Mouse (Mus musculus) CH12.LX (cell line): ENCODE measurements at regions not wholly inside any gene's neighbourhood (a gene's known extent, or its start where the extent isn't known, plus 50 kb on each side); places are given as distances from the start of the nearest gene placed in this dataset.

Experiments used
- DNase-seq: peaks from one replicate; pipeline ENCODE4 v3.0.0-alpha.2; 2013; ENCODE audit errors: extremely low read depth
- H3K27ac ChIP-seq: 2 replicates; pipeline ENCODE4 v1.5.1; 2012; ENCODE audit warnings: low read depth, mild to moderate bottlenecking, control low read depth, moderate library complexity; ENCODE audit not compliant: insufficient read depth
- H3K27me3 ChIP-seq: replicated peaks from 2 replicates; pipeline ENCODE3; 2012; ENCODE audit warnings: inconsistent platforms
- H3K36me3 ChIP-seq, 2 experiments: replicated peaks in 1 of 2; 2 replicates each; pipeline versions ENCODE3 to v1.6.1; 2012; ENCODE audit warnings: inconsistent platforms in 1 of 2, low read length in 1 of 2, mild to moderate bottlenecking in 1 of 2, mixed read lengths in 1 of 2, moderate library complexity in 1 of 2; ENCODE audit not compliant: control insufficient read depth in 1 of 2, insufficient read depth in 1 of 2
- H3K4me1 ChIP-seq, 2 experiments: 2 replicates each; pipeline ENCODE4 v1.6.1; 2012; ENCODE audit warnings: inconsistent platforms in 1 of 2, moderate library complexity in 1 of 2; ENCODE audit not compliant: insufficient read depth in 2 of 2, control insufficient read depth in 1 of 2
- H3K4me2 ChIP-seq: 2 replicates; pipeline ENCODE4 v1.6.1; 2012; ENCODE audit warnings: low read depth, mild to moderate bottlenecking, control low read depth; ENCODE audit not compliant: poor library complexity, insufficient read depth, severe bottlenecking
- H3K4me3 ChIP-seq, 3 experiments: fragments of 150-350 bp in 1 of 3; sonication (generic) in 1 of 3; replicated peaks in 1 of 3; 2 replicates each; pipeline versions ENCODE3 to v1.5.1; 2011 to 2012; ENCODE audit warnings: low read depth in 2 of 3, low read length in 2 of 3, mild to moderate bottlenecking in 2 of 3, moderate library complexity in 2 of 3, control low read depth in 1 of 3, improper control_type of control experiment in 1 of 3, inconsistent platforms in 1 of 3, mixed read lengths in 1 of 3; ENCODE audit not compliant: poor library complexity in 1 of 3
- H3K79me2 ChIP-seq: replicated peaks from 2 replicates; pipeline ENCODE4 v1.6.1; 2012; ENCODE audit warnings: mild to moderate bottlenecking, moderate library complexity; ENCODE audit not compliant: control insufficient read depth, poor library complexity, insufficient read depth, severe bottlenecking; ENCODE audit errors: extremely low read depth
- H3K9ac ChIP-seq: 2 replicates; pipeline ENCODE4 v1.6.1; 2012; ENCODE audit warnings: low read depth, mild to moderate bottlenecking, control low read depth, moderate library complexity; ENCODE audit not compliant: insufficient read depth
- H3K9me3 ChIP-seq: replicated peaks from 2 replicates; pipeline ENCODE3; 2012; ENCODE audit warnings: low read length, inconsistent platforms, mixed read lengths
- BHLHE40 ChIP-seq: IDR thresholded peaks from 2 replicates; pipeline ENCODE4 v1.6.1; 2011; ENCODE audit warnings: mild to moderate bottlenecking, low read depth, low read length, improper control_type of control experiment
- CHD1 ChIP-seq: IDR thresholded peaks from 2 replicates; pipeline ENCODE4 v1.6.1; 2012; ENCODE audit warnings: low read depth, low read length, improper control_type of control experiment, inconsistent platforms
- CHD2 ChIP-seq: IDR thresholded peaks from 2 replicates; pipeline ENCODE4 v1.6.1; 2011; ENCODE audit warnings: low read length, improper control_type of control experiment
- CTCF ChIP-seq, 2 experiments: IDR thresholded peaks in 1 of 2; conservative IDR thresholded peaks in 1 of 2; 2 replicates each; pipeline ENCODE4 v1.5.1; 2011 to 2012; ENCODE audit warnings: low read depth in 2 of 2, low read length in 2 of 2, improper control_type of control experiment in 1 of 2, inconsistent platforms in 1 of 2, mild to moderate bottlenecking in 1 of 2, moderate library complexity in 1 of 2
- EP300 ChIP-seq: IDR thresholded peaks from 2 replicates; pipeline ENCODE4 v1.6.1; 2011; ENCODE audit warnings: low read length, improper control_type of control experiment
- ETS1 ChIP-seq: conservative IDR thresholded peaks from 2 replicates; pipeline ENCODE4 v1.6.1; 2012; ENCODE audit warnings: low read depth, mild to moderate bottlenecking, inconsistent platforms, low read length, improper control_type of control experiment, moderate library complexity
- GABPA ChIP-seq: IDR thresholded peaks from 2 replicates; pipeline ENCODE4 v1.6.1; 2012; ENCODE audit warnings: low read depth, low read length, improper control_type of control experiment, inconsistent platforms; ENCODE audit not compliant: insufficient replicate concordance
- HCFC1 ChIP-seq: IDR thresholded peaks from 2 replicates; pipeline ENCODE4 v1.6.1; 2012; ENCODE audit warnings: low read depth, mild to moderate bottlenecking, inconsistent platforms, low read length, improper control_type of control experiment
- IRF4 ChIP-seq: IDR thresholded peaks from 2 replicates; pipeline ENCODE4 v1.6.1; 2014; ENCODE audit warnings: low read depth, mild to moderate bottlenecking, inconsistent platforms, low read length, improper control_type of control experiment
- KAT2A ChIP-seq: IDR thresholded peaks from 2 replicates; pipeline ENCODE4 v1.6.1; 2012; ENCODE audit warnings: low read length, improper control_type of control experiment, inconsistent platforms; ENCODE audit not compliant: insufficient replicate concordance
- MAX ChIP-seq: IDR thresholded peaks from 2 replicates; pipeline ENCODE4 v1.6.1; 2011; ENCODE audit warnings: low read length, improper control_type of control experiment
- MEF2A ChIP-seq: IDR thresholded peaks from 2 replicates; pipeline ENCODE4 v1.6.1; 2014; ENCODE audit warnings: low read depth, mild to moderate bottlenecking, inconsistent platforms, low read length, improper control_type of control experiment, borderline replicate concordance
- MYC ChIP-seq: IDR thresholded peaks from 2 replicates; pipeline ENCODE4 v1.6.1; 2011; ENCODE audit warnings: low read depth, mild to moderate bottlenecking, improper control_type of control experiment, low read length
- NELFE ChIP-seq: IDR thresholded peaks from 2 replicates; pipeline ENCODE4 v1.6.1; 2011; ENCODE audit warnings: low read depth, low read length, improper control_type of control experiment
- PAX5 ChIP-seq: IDR thresholded peaks from 2 replicates; pipeline ENCODE4 v1.6.1; 2012; ENCODE audit warnings: low read length, inconsistent platforms, mixed read lengths
- POLR2A ChIP-seq: IDR thresholded peaks from 2 replicates; pipeline ENCODE4 v1.6.1; 2011; ENCODE audit warnings: low read depth, mild to moderate bottlenecking, improper control_type of control experiment, low read length
- RAD21 ChIP-seq: IDR thresholded peaks from 2 replicates; pipeline ENCODE4 v1.6.1; 2011; ENCODE audit warnings: low read depth, mild to moderate bottlenecking, low read length, improper control_type of control experiment, moderate library complexity
- SIN3A ChIP-seq: IDR thresholded peaks from 2 replicates; pipeline ENCODE4 v1.6.1; 2012; ENCODE audit warnings: low read length, improper control_type of control experiment, inconsistent platforms
- SMC3 ChIP-seq: IDR thresholded peaks from 2 replicates; pipeline ENCODE4 v1.6.1; 2011; ENCODE audit warnings: low read depth, low read length, improper control_type of control experiment
- TBP ChIP-seq: conservative IDR thresholded peaks from 2 replicates; pipeline ENCODE4 v1.6.1; 2011; ENCODE audit warnings: low read depth, low read length, improper control_type of control experiment
- TCF12 ChIP-seq: IDR thresholded peaks from 2 replicates; pipeline ENCODE4 v1.6.1; 2014; ENCODE audit warnings: low read depth, mild to moderate bottlenecking, inconsistent platforms, low read length, improper control_type of control experiment
- UBTF ChIP-seq: IDR thresholded peaks from 2 replicates; pipeline ENCODE4 v1.6.1; 2012; ENCODE audit warnings: low read depth, mild to moderate bottlenecking, inconsistent platforms, low read length, improper control_type of control experiment, moderate library complexity
- USF2 ChIP-seq: conservative IDR thresholded peaks from 2 replicates; pipeline ENCODE4 v1.6.1; 2011; ENCODE audit warnings: low read depth, low read length, improper control_type of control experiment
- ZKSCAN1 ChIP-seq: IDR thresholded peaks from 2 replicates; pipeline ENCODE4 v1.6.1; 2012; ENCODE audit warnings: low read depth, inconsistent platforms, low read length, improper control_type of control experiment, borderline replicate concordance
- ZMIZ1 ChIP-seq: IDR thresholded peaks from 2 replicates; pipeline ENCODE4 v1.6.1; 2012; ENCODE audit warnings: low read depth, mild to moderate bottlenecking, inconsistent platforms, low read length, improper control_type of control experiment
- ZNF384 ChIP-seq: IDR thresholded peaks from 2 replicates; pipeline ENCODE4 v1.6.1; 2012; ENCODE audit warnings: low read depth, low read length, improper control_type of control experiment, inconsistent platforms
- dilution Hi-C: fragments of 300-500 bp; cut with MboI; formaldehyde crosslinking; loops from 2 replicates; pipeline ENCODE4 v1.14.3; 2020; ENCODE audit warnings: low sequenced_read_pairs; ENCODE audit not compliant: extremely low pct_unique_long_range_greater_than_20kb, extremely low pct_ligation_motif_present
- in situ Hi-C: fragments of 300-500 bp; cut with MboI; formaldehyde crosslinking; loops from 3 replicates; pipeline ENCODE4 v1.14.3; 2019; ENCODE audit warnings: low sequenced_read_pairs, low pct_ligation_motif_present, low pct_unique_long_range_greater_than_20kb, mixed read lengths

DNA sequence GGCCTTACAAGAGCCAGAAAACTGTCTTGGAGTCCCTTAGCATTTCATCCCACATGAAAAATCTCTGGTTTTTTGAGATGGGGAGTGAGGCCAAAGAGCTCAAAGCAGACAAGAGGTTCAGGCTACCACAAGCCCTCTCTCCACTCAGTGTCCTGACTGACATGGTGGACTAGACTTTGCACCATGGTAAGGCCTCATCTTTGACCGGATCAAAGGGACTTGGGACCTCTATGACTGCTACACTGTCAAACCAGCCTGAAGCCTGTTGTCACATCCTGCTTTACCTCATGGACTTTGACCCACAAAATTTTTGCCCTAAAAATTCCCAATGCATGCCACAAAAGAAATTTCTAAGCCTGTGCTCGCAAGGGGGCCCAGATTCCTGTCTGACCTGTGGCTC, 57.3 kb downstream of the Cyp2d40 start:
- in situ Hi-C loops (no loop called here), dilution Hi-C loops (no loop called here)
- H3K4me3 ChIP-seq, result no peak overlapping the region
- DNase-seq, result no peak
- TF ChIP-seq PAX5 (no peak), GABPA (no peak), USF2 (no peak), CHD2 (no peak), ETS1 (no peak), ZNF384 (no peak)
- H3K27me3 ChIP-seq, result peaks cover 91% of the 10 kb centered on the region
- H3K9me3 ChIP-seq, result no peaks in the 10 kb centered on the region
- no peak overlapping the region for H3K27ac ChIP-seq
- H3K9ac ChIP-seq, result no peak overlapping the region
- H3K36me3 ChIP-seq, result no peaks in the 10 kb centered on the region
- H3K4me2 ChIP-seq, result no peak overlapping the region
- H3K4me1 ChIP-seq, result no peaks in the 10 kb centered on the region
- H3K79me2 ChIP-seq, result no peaks in the 10 kb centered on the region

DNA sequence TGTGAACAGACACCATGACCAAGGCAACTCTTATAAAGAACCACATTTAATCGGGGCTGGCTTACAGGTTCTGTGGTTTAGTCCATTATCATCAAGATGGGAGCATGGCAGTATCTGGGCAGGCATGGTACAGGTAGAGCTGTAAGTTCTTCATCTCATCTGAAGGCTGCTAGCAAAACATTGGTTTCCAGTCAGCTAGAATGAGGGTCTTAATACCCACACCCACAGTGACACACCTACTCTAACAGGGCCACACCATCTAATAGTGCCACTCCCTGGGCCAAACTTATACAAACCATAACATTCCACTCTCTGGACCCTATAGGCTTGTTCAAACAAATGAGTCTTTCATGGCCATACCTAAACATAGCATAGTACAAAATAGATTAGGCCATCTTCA, 61.9 kb downstream of the Cyp2d40 start:
- dilution Hi-C loops, result no loop called here
- no peak for TF ChIP-seq BHLHE40
- TF ChIP-seq ZNF384, result no peak
- no peak for TF ChIP-seq IRF4
- TF ChIP-seq TBP, result no peak
- TF ChIP-seq MYC, result no peak
- no peak for TF ChIP-seq ZMIZ1
- no peak for TF ChIP-seq MAX
- no peak for TF ChIP-seq MEF2A
- no peak for TF ChIP-seq SIN3A

DNA sequence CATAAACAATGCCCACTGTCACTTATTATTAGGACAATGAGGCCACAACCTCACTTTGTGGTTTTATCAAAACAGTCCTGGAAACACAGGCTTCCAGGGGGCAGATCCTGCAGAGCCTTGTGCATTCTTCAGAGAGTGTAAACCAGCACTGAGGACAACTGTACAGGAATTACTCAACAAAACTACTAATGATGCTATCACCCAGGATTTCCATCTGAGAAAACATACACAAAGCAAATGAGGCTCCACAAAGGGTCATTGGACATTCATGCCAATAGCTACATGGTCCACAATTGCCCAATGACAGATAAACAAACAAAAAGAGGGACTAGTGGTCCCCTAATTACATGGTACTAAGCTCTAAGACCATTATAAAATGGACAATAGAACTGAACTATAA, 68.2 kb downstream of the Cyp2d40 start:
- peaks cover 67% of the 10 kb centered on the region for H3K27me3 ChIP-seq
- in situ Hi-C loops (no loop called here), dilution Hi-C loops (no loop called here)
- no peaks in the 10 kb centered on the region for H3K36me3 ChIP-seq
- no peaks in the 10 kb centered on the region for H3K4me1 ChIP-seq
- H3K4me3 ChIP-seq, result no peak overlapping the region
- H3K4me2 ChIP-seq, result no peak overlapping the region
- no peaks in the 10 kb centered on the region for H3K79me2 ChIP-seq
- no peak for DNase-seq
- no peak overlapping the region for H3K27ac ChIP-seq
- H3K9ac ChIP-seq, result no peak overlapping the region
- H3K9me3 ChIP-seq, result no peaks in the 10 kb centered on the region
- TF ChIP-seq MYC (no peak), ZMIZ1 (no peak), MAX (no peak), MEF2A (no peak), GABPA (no peak), EP300 (no peak), TCF12 (no peak), RAD21 (no peak), UBTF (no peak), KAT2A (no peak), HCFC1 (no peak), POLR2A (no peak), NELFE (no peak), ZNF384 (no peak), CTCF (conservative IDR thresholded peaks at IDR 0.05 in 1 of 2, IDR thresholded peaks at IDR 0.05 in 1 of 2; ENCODE audit: low read depth in 2 of 2, low read length in 2 of 2) (no peak), SMC3 (no peak), CHD1 (no peak), USF2 (no peak), BHLHE40 (no peak), ZKSCAN1 (no peak)

More for the DNA sequence above, 61.9 kb downstream of the Cyp2d40 start:
- Histone ChIP-seq H3K27me3 (peaks cover 62% of the 10 kb centered on the region), H3K4me3 (no peak overlapping the region), H3K4me2 (no peak overlapping the region), H3K9ac (no peak overlapping the region), H3K36me3 (no peaks in the 10 kb centered on the region), H3K4me1 (no peaks in the 10 kb centered on the region), H3K9me3 (no peaks in the 10 kb centered on the region), H3K27ac (no peak overlapping the region), H3K79me2 (no peaks in the 10 kb centered on the region)
- no peak for DNase-seq
- in situ Hi-C loops, result no loop called here
